Mouse (Mus musculus) small intestine, adult 2 months (tissue): ENCODE data around the gene Optc.

Source experiments
- CTCF ChIP-seq: fragments of 200-500 bp; IDR thresholded peaks from 2 replicates; pipeline ENCODE4 v1.5.1; 2012; ENCODE audit warnings: low read depth, mild to moderate bottlenecking, control low read depth, inconsistent platforms, low read length, moderate library complexity, mixed read lengths; ENCODE audit not compliant: insufficient replicate concordance, insufficient read length; ENCODE audit errors: extremely low read depth
- POLR2A ChIP-seq: fragments of 200-500 bp; IDR thresholded peaks from 2 replicates; pipeline ENCODE4 v1.6.1; 2012; ENCODE audit warnings: low read depth, mild to moderate bottlenecking, control low read depth, inconsistent platforms, low read length, moderate library complexity

DNA sequence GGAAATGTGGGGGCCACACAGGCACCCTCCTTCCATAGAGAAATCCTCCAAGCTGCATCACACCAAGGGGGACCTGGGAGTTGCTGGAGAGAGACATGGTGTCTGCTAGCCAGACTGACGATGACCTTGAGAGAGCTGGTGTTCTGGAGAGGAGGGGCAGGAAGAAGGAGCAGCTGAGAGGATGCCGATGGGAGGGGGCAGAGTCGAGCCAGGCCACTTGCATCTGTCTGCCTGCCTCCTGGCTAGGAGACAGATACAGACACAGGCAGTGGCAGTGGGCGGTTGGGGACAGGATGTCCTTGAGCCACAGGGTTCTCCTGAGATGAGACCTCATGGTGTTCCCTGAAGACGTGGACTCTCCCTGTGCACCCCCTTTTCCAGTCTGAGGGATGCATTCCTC lies 16.3 kb downstream of the Optc start:
- TF ChIP-seq CTCF (no peak), POLR2A (no peak)
